Mouse (Mus musculus) intestine, embryonic 16.5 days (tissue): ENCODE measurements at regions not wholly inside any gene's neighbourhood (a gene's known extent, or its start where the extent isn't known, plus 50 kb on each side); places are given as distances from the start of the nearest gene placed in this dataset.

Source experiments
- ATAC-seq: fragments of 200-750 bp; cut with Nextera tagmentation; 2 replicates; pipeline ENCODE4 v1.8.0; 2017; ENCODE audit warnings: moderate TSS enrichment, moderate library complexity
- H3K27ac ChIP-seq: fragments of 300-500 bp; sonication (generic); 2 replicates; pipeline ENCODE4 v1.5.1; 2014; ENCODE audit warnings: mild to moderate bottlenecking, low read length
- H3K27me3 ChIP-seq: fragments of 300-500 bp; sonication (generic); replicated peaks from 2 replicates; pipeline ENCODE4 v1.6.1; 2014; ENCODE audit warnings: low read length, control low read depth, mixed read lengths; ENCODE audit not compliant: control insufficient read depth, insufficient read depth
- H3K36me3 ChIP-seq: fragments of 300-500 bp; sonication (generic); 2 replicates; pipeline ENCODE4 v1.6.1; 2014; ENCODE audit warnings: low read length, control low read depth; ENCODE audit not compliant: control insufficient read depth, insufficient read depth
- H3K4me1 ChIP-seq: fragments of 300-500 bp; sonication (generic); 2 replicates; pipeline ENCODE4 v1.6.1; 2014; ENCODE audit warnings: low read length, control low read depth, mixed read lengths; ENCODE audit not compliant: control insufficient read depth, insufficient read depth
- H3K4me2 ChIP-seq: fragments of 300-500 bp; sonication (generic); 2 replicates; pipeline ENCODE4 v1.6.1; 2014; ENCODE audit warnings: low read depth, low read length, control low read depth
- H3K4me3 ChIP-seq: fragments of 300-500 bp; sonication (generic); 2 replicates; pipeline ENCODE4 v1.5.1; 2014; ENCODE audit warnings: mild to moderate bottlenecking, low read length
- H3K9ac ChIP-seq: fragments of 300-500 bp; sonication (generic); 2 replicates; pipeline ENCODE4 v1.6.1; 2014; ENCODE audit warnings: low read depth, low read length
- H3K9me3 ChIP-seq: fragments of 300-500 bp; sonication (generic); 2 replicates; pipeline ENCODE4 v1.6.1; 2016; ENCODE audit warnings: low read length, control low read depth; ENCODE audit not compliant: control insufficient read depth
- WGBS: fragments of 180-500 bp; shearing (Covaris S2); extraction: QIAGEN DNeasy Blood & Tissue Kit; methylation state at CpG from one replicate; pipeline ENCODE4 v1.1.7; 2014; 5-methylcytosine and 5-hydroxymethylcytosine counted together

GRCm38 (mm10) chr7:71648314-71648713 lies 297.0 kb upstream of the Gm10295 start:
- Histone ChIP-seq H3K27ac (no peak overlapping the region), H3K4me2 (no peak overlapping the region), H3K9me3 (no peaks in the 10 kb centered on the region), H3K27me3 (no peaks in the 10 kb centered on the region), H3K9ac (no peak overlapping the region), H3K4me3 (no peak overlapping the region), H3K36me3 (no peaks in the 10 kb centered on the region), H3K4me1 (no peaks in the 10 kb centered on the region)
- WGBS = 82% methylated on average over 6 of the region's 6 CpGs
- ATAC-seq = no peak

DNA sequence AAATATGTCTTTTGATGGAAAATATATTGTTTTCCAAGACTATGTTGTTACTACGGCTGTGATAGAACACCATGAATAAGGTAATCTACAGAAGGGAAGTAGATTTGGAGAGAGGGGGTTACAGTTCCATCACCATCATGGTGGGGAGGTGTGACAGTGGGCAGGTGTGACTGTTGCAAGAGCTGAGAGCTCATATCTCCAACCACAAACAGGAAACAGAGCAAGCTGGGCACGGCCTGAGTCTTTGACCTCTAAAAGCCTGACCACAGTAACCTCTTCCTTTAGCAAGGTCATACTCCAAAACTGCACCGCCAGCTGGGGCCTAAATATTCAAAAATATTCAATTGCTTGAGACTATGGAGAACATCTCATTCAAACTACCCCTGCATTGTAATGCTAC lies 295.7 kb upstream of the Gm10295 start:
- 88% methylated on average over 3 of the region's 3 CpGs for WGBS
- H3K4me3 ChIP-seq = no peak overlapping the region
- no peak overlapping the region for H3K4me2 ChIP-seq
- ATAC-seq = no peak
- H3K9me3 ChIP-seq = no peaks in the 10 kb centered on the region
- H3K27ac ChIP-seq = no peak overlapping the region
- H3K27me3 ChIP-seq = no peaks in the 10 kb centered on the region
- H3K9ac ChIP-seq = no peak overlapping the region
- H3K4me1 ChIP-seq = no peaks in the 10 kb centered on the region
- no peaks in the 10 kb centered on the region for H3K36me3 ChIP-seq

DNA sequence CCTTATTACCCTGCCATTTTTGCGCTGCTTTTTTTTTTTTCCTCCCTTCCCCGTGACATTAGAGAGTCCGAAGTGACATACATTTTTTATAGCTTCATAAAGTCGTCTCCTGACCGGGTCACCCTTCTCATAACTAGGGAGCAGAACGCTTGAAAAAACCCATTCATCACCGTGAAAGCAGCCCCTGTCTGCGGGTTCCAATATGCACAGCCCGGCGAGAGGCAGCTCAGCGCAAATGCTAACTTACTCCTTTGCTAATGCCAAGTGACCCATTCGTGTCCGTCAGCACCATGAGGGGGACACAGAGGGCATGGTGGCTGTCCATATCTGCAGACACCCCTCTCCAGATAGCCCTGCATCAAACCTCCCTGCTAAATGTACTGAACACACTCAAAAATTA lies 271.8 kb upstream of the Gm10295 start:
- no peaks in the 10 kb centered on the region for H3K36me3 ChIP-seq
- WGBS = 48% methylated on average over 13 of the region's 13 CpGs
- H3K9ac ChIP-seq = no peak overlapping the region
- H3K9me3 ChIP-seq = no peaks in the 10 kb centered on the region
- H3K4me3 ChIP-seq = no peak overlapping the region
- no peak overlapping the region for H3K27ac ChIP-seq
- H3K4me2 ChIP-seq = no peak overlapping the region
- no peaks in the 10 kb centered on the region for H3K27me3 ChIP-seq
- H3K4me1 ChIP-seq = no peaks in the 10 kb centered on the region
- no peak for ATAC-seq

- Histone ChIP-seq H3K4me1 (no peaks in the 10 kb centered on the region), H3K9ac (no peak overlapping the region), H3K27me3 (no peaks in the 10 kb centered on the region), H3K4me2 (no peak overlapping the region), H3K36me3 (no peaks in the 10 kb centered on the region), H3K9me3 (no peaks in the 10 kb centered on the region), H3K27ac (no peak overlapping the region), H3K4me3 (no peak overlapping the region)
- ATAC-seq = no peak
- 41% methylated on average over 2 of the region's 2 CpGs for WGBS
These were observed 251.9 kb upstream of the Gm10295 start for GRCm38 (mm10) chr7:71603159-71603558.

DNA sequence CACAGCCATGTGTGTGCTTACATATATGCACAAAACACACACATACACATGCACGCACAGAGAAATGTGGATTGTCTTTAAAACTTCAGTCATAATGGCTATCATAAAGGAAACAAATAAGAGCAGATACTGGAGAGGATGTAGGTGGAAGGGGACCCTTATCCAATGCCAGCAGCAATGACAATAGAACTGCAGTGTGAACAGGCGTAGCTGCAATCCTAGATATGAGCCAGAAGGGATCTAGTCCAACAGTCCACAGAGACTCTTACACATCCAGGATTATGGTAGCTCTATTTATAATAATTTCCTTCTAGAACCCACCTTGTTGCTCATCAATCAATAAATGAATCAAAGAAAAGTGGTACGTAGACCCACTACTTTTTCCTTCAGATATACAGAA lies 245.5 kb upstream of the Gm10295 start:
- Histone ChIP-seq H3K36me3 (no peaks in the 10 kb centered on the region), H3K4me1 (no peaks in the 10 kb centered on the region), H3K9me3 (no peaks in the 10 kb centered on the region), H3K27me3 (no peaks in the 10 kb centered on the region), H3K27ac (no peak overlapping the region), H3K9ac (no peak overlapping the region), H3K4me3 (no peak overlapping the region), H3K4me2 (no peak overlapping the region)
- 89% methylated on average over 3 of the region's 3 CpGs for WGBS
- ATAC-seq = no peak

DNA sequence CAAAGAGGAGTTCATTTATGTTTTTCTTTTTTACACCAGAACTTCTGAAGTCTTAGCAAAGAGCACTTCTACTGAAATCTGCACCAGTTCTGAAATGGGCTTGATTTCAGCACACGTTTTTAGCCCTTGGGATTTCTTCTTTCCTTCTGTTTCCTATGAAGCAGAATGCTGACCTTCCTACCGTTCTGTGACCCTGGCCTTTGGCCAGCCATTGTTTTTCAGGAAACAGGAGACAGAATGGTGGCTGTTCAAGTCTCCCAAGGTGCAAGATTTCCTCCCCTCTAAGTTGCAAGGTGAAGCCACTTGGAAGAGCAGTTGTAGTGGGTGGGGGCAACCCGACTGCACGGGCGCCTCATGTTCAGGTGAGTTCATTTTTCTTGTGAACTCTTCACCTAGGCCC lies 236.3 kb upstream of the Gm10295 start:
- WGBS = 77% methylated on average over 5 of the region's 5 CpGs
- ATAC-seq = no peak

DNA sequence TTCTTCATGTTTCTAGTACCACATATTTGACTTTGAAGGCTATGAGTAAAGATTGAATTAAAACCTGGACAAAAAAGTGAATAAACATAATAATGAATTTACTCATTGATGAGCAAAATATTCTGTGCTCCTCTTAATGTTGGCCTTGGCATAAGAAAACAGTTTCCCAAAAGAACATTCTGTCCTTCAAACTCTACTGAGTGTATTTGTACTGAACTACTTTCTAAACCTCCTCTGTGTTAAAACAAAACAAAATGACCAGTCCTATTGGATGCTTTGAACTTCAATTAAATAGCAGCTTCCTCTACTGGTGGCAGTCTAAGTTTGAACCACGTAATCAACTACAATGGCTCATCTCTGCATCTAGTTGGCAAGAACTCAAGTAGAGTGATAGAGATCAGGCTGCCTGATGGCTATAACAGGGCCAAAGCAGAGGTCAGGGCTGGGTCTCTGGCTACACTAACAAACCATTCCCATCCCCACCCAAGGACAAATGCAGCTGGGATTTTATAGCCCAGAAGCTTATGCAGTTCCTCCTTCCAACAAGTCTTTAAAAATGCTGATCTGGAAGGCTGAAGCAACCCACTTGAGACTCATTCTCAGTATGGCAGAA lies 232.3 kb upstream of the Gm10295 start:
- no peaks in the 10 kb centered on the region for H3K36me3 ChIP-seq
- no peaks in the 10 kb centered on the region for H3K4me1 ChIP-seq
- ATAC-seq = no peak
- no peak overlapping the region for H3K4me3 ChIP-seq
- H3K9me3 ChIP-seq = no peaks in the 10 kb centered on the region
- no peak overlapping the region for H3K9ac ChIP-seq
- H3K27ac ChIP-seq = no peak overlapping the region
- H3K27me3 ChIP-seq = no peaks in the 10 kb centered on the region
- WGBS = 47% methylated on average over 1 of the region's 1 CpGs
- H3K4me2 ChIP-seq = no peak overlapping the region

More for the DNA sequence above, 236.3 kb upstream of the Gm10295 start:
- Histone ChIP-seq H3K9ac (no peak overlapping the region), H3K27ac (no peak overlapping the region), H3K4me2 (no peak overlapping the region), H3K4me1 (no peaks in the 10 kb centered on the region), H3K9me3 (no peaks in the 10 kb centered on the region), H3K36me3 (no peaks in the 10 kb centered on the region), H3K27me3 (no peaks in the 10 kb centered on the region), H3K4me3 (no peak overlapping the region)

DNA sequence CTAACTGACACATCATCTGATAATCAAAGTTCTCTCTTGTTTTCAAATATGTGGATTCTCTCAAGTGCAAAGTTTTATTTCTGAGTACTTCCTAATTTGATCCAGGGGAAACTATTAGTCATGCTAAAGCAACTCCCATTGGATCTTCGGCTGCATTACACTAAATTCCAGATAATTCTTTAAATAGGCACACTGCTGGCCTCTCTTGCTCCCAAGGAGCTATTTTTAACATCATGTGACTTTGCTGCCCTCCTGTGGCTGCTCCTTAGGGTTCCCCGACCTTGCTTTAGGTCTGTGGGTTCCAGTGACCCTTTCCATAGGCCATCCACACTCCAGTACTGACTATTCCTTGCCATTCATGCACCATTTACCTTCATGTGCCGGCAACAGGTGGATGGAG lies 230.5 kb upstream of the Gm10295 start:
- 27% methylated on average over 3 of the region's 3 CpGs for WGBS
- Histone ChIP-seq H3K4me2 (no peak overlapping the region), H3K36me3 (no peaks in the 10 kb centered on the region), H3K9ac (no peak overlapping the region), H3K27ac (no peak overlapping the region), H3K9me3 (no peaks in the 10 kb centered on the region), H3K4me3 (no peak overlapping the region), H3K27me3 (no peaks in the 10 kb centered on the region), H3K4me1 (no peaks in the 10 kb centered on the region)
- no peak for ATAC-seq

DNA sequence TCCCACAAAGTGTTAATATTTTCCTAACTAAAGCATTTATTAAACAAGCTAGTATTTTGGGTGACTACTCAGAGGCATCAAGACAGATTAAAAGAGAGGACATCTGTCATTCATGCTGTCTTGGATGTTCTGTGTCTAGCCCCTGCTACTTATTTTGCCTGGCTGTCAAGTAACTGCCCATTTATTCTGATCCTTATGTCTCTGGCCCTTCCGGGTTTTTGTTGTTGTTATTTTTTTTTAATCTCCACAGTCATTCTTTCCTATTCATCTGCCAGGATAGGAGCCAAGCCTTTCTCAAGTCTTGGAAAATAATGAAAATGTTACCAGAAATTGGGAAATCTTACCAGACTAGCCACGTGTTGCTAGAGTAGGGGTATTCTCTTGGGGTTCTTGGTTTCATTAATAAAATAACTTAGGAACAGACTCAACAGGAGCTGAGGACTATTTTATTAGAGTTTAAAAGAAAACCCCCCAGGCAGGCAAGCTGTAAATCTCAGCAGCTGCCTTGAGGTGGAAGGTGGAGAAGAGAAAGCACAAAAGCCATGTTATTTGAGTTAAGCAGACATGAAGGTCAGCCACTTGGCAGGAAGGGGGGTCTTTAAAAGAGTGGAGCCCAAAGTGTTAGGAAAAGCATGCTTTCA lies 209.1 kb upstream of the Gm10295 start:
- Histone ChIP-seq H3K27ac (no peak overlapping the region), H3K9ac (no peak overlapping the region), H3K9me3 (no peaks in the 10 kb centered on the region), H3K4me3 (no peak overlapping the region), H3K36me3 (no peaks in the 10 kb centered on the region), H3K4me1 (no peaks in the 10 kb centered on the region), H3K4me2 (no peak overlapping the region), H3K27me3 (no peaks in the 10 kb centered on the region)
- no peak for ATAC-seq
- WGBS = 51% methylated on average over 2 of the region's 2 CpGs

DNA sequence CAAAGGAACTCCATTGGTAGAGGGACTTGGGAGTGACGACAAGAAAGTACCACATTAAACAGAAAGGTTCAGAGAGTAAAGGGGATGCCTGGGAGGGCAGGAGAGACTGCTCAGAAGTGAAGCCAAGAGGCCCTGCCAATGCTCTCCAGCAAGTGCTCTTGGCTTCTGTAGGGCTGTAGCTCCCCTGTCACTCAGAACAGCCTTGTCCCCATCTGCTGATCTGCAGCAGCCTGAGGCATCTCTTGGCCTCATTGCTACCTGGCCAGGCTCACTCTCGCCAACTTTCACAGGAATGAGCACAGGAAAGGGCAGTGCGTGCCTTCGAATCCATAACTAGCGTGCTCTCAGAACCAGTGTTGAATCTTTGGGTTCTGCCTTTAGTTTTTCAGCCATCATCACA lies 205.2 kb upstream of the Gm10295 start:
- Histone ChIP-seq H3K4me1 (no peaks in the 10 kb centered on the region), H3K27me3 (no peaks in the 10 kb centered on the region), H3K27ac (no peak overlapping the region), H3K9me3 (no peaks in the 10 kb centered on the region), H3K4me3 (no peak overlapping the region), H3K36me3 (no peaks in the 10 kb centered on the region), H3K9ac (no peak overlapping the region), H3K4me2 (no peak overlapping the region)
- ATAC-seq = no peak
- WGBS = 93% methylated on average over 5 of the region's 5 CpGs
